Mouse (Mus musculus) embryo, embryonic 10 days (tissue): Measurements from ENCODE around the gene Tmtc2.

Source experiments
- DNase-seq: peaks from one replicate; pipeline ENCODE4 v3.0.0-alpha.2; 2015; ENCODE audit warnings: low spot score

The Tmtc2 gene

DNA sequence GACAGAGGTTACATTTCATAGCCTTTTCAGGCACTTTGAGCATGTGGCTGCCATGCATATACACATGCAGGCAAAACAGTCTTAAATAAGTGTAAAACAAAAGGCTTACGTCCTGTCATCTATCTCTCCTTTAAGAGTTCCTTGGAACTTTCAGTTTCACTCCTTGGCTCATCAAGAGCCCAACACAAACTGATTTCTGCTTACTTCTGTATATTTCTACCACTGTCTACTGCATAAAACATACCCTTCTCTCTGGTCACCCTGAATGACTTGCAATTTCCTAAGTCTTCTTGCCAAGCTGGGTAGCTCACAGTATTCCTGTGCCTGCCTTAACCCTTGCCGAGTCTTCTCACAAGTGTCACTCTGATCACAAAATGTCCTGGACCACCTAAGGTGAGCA, 26.2 kb downstream of the Tmtc2 start:
- no peak for DNase-seq

DNA sequence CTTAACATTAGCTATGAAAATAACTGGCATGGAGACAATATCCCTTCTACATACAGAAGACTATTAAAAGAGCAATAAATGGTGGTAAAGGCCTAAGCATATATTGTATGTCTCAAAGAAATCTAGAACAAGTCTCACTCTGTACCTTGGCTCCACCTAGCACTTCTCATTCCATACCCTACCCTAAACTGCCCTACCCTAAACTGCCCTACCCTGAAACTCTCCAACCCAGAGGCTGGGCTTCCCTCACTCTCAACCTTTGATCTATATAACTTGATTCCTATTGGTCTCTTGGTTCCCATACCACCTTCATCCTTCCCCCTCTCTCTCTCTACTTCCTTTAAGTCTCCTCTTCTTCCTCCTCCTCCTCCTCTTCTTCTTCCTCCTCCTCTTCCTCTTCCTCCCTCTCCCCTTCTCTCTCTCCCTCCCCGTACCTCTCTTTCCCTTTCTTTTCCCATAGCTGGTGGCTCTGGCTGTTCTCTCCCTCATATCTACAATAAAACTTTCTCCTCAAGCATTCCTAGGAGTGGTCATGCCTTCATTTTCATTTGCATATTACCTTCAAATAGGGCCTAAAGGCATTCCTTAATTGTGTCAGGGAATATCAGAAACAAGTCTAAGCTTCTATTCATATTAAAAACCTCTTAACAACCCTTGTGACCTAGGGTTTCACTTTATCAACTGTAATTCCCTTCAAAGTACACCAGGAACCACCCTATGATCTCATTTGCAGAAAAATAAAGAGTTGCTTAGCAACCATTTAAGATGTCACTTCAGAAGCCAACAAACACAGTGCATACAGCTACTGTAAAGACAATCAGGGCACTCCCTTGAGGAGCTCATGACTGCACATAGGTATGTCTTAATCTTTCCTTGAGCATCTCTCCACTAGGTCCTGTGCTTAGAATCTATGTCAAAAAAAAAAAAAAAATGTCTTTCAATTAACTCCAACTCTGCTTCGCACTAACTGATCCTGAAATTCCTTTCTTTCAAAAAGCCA, 29.9 kb downstream of the Tmtc2 start:
- no peak for DNase-seq

DNA sequence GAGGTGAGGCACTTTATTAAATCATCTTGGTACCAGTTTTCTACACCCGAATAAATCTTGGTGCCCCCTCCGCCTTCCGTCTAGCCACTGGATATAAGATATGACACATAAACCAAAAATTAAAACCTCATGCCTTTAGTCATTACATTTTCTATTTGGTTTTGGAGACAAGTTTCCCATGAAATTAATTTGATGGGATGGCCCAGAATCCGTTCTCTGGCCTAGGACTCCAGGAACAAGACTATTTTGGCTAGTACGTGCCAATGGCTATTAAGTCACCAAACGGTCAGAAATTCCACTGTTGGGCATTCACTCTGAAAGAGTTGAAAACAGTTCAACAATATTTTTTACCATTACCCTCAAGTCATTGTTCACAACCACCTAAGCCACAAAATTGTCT, 32.2 kb downstream of the Tmtc2 start:
- no peak for DNase-seq

DNA sequence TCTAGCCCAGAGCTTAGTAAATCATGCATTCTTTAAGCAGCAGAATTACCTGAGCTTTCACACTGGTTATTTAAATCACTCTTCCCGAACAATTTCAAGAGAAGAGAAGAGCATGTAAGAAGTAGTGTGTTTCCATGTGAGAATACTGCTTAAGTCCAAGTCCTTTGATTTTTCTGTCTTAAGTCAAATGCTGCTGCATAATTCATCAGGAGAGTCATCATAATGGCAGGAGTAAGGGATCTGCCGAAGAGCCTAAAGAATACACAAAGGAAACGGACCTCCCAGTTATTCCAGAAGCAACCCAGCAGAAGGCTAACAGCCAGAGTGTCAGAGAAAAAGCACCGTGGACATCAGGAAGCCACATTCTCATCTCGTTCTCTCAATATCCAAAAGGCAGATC, 34.6 kb downstream of the Tmtc2 start:
- no peak for DNase-seq

DNA sequence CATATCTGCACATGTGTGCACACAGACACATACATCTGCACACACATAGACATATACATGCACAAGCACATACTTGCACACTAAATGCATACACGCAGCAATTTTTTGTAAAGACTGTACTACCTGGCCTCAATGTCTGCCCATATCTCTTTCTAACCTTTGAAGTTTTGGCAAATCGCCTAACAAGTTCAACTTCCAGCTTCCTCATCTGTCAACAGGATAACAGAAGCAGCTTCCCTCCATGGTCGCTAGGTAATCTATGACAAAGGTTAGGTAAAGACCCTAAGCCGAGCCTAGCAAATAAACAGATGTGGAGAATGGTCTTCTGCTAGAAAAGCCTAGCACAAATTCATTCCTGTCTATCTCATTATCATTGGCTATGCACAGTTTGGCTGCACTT, 37.3 kb downstream of the Tmtc2 start:
- DNase-seq = no peak

DNA sequence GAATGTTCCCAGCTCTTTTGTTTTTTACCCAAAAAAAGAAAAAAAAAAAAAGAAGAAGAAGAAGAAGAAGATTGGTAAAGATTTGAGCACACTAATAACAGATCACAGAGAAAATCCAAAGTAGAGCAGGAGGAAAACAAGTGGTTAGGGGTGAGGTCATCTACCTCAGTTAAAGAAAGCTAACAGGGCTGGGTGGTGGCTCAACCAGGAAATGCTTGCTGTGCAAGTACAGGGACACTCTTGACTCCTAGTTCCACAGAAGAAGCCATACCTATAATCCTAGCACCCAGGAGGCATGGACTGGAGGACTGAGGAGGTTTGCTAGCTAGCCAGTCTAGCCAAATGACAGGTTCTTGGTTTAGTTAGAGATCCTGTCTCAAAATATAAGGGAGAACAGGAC, 38.4 kb downstream of the Tmtc2 start:
- no peak for DNase-seq

DNA sequence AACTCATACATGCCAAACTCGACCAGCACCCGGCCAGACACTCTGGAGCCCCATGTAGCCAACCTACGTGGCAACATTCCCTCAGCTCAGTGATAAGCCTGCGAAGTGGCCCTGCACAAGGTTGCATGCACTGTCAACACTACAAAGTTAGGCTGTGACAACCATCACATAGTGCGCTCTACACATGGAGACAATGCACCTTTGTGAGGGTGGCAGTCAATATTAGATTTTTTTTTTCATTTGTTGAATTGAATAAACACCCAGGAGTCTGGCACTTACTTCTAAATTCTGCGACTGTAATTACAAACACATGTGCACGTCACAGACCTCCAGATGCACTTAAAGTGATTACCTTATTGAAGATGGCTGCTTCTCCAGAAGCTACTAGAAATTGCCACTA, 41.5 kb downstream of the Tmtc2 start:
- peak; percentile 11 for DNase-seq

DNA sequence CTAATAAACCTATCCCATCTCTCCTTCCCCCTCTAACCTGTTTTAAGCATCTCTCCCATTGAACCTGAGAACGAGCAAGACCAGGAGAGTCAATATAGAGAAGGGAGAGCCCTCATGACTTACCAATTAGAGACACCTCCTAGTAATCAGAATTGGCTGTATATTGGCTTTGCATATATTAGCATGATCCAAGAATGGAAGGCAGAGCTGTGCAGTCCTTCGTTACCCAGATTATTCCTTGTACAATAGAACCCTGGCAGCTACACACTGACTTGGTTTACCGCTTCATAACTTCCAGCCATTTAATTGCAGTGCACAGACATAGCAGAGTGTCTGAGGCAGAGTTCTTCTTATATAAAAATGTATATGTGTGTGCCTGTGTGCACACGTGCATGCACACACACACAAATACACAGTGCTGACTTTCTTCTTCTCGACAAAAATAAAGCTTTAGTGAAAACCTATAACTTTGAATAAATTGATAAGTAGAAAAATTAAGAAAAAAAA, 42.2 kb downstream of the Tmtc2 start:
- DNase-seq = no peak

DNA sequence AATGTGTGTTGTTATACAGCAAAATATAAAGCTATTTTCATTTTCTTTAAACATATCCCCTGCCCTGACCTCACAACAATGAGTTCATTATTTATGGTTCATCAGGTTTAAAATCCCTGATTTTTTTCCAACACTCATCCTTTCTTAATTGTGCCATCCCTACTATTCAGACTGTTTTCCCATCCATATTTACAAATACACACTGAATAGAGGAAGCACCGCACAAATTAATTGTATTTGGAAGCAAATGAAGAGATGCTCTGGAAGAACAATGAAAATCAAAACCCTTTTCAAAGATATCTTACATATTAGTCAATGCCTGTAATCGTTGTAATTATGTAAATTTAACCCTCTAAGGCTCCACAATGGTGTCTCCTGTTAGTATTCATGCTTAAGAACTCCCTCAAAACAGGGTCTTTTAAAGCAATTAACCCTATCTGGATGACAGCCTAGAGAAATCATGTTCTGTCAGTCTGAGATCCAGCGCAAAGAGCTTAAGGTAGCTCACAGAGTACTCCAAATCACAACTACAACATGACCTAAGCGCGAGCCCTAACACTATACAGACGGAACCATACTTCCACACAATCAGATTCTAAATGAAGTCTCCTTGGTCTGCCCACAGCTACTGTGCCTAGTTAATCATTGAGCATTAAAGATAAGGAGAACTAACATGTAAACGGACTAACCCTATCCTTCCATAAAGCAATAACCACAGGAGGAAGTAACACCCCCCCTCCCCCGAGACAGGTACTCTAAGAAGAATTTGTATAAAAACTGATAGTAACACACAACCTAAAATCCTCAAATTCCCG, 43.0 kb downstream of the Tmtc2 start:
- no peak for DNase-seq

DNA sequence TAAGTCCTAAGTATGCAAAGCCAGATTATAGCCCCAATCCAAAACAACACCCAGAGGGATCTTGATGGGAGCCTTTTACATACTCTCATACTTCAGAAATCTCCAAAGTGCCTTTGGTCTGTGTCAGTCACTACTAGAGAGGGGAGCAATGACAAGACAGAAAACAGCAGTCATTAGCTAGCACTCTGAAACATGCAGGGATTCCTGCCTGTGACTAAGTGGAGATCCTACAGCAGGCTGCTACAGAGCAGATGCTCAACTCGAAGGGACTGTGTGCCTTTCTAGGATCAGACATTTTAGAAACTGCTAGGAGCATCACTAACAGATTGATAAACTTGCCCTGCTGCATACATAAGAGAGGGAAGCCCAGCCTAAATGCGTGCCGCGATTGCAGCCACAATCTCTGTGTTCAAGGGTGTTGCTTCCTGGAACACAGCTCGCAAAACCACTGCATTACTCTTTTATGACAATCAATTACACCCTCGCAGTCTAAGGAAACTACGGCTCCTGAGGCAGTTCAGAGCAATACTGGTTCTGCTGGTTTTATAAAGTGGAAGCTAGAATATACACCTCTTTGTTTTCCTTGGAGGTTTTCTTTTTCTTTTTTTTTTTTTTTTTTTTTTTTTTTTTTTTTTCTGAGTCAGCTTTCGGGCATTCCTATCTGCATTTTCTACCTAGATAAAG, 50.7 kb downstream of the Tmtc2 start:
- DNase-seq = no peak

DNA sequence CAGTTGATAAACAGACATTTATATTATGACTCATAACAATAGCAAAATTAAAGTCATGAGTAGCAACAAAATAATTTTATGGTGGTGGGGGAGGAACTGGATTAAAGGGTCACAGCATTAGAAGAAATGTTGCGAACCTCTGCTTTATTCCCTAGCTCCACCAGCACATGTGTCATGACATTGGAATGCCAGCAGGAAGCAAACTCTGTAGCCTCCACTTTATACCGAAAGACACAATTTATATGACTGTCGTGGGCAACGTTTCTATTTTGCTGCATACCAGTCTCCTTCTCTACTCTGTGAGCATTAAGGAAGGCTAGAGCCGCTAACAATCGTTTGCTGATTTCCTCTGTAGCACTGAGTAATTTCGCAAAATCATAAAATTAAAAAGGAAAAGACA, 51.8 kb downstream of the Tmtc2 start:
- DNase-seq = no peak

DNA sequence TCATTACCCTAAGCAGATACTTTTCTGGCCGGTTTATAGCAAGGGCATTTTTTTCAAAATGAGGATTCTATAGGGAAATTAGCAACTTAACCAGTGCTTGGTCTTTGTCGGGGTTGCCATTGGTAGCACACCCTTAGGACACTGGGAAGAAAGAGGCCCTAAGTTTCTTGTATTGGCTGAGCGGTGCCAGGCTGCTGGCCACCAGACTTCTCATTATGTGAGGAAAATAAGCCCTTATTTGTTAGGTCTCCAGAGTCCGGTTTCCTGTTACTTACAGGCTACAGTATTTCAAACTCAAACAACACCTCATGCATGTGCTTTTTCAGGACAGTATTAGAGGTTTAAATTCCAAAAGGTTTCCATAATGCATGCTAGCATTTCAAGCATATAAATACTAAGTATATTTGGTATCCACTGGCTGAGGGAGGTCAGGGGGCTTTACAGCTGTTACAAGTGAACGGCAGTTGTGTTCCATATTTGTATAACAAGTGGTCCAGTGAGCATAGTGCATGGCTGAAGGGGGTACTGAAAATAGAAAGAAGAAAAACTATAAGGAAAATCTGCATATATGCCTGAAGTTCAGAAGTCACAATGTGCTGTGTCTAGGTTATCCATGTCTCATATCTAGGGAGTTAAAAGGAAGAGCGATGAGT, 55.0 kb downstream of the Tmtc2 start:
- no peak for DNase-seq

DNA sequence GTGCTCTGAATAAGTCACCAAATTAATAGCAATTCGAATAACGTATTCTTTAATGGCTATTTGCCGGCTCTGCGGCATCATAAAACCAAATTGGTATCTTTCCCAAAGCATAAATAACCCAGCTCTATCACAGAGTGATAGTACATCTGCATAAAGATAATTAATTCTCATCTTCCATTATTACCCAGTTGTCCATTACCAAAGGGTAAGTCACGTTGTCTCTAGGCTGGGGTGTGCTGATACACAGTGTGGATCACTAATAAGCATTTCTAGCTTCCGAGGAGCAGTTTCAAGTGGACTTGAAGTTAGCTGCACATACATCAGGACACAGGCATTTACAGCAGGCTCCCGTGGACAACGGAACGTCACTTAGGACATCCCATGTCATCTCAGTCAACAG, 56.1 kb downstream of the Tmtc2 start:
- no peak for DNase-seq

DNA sequence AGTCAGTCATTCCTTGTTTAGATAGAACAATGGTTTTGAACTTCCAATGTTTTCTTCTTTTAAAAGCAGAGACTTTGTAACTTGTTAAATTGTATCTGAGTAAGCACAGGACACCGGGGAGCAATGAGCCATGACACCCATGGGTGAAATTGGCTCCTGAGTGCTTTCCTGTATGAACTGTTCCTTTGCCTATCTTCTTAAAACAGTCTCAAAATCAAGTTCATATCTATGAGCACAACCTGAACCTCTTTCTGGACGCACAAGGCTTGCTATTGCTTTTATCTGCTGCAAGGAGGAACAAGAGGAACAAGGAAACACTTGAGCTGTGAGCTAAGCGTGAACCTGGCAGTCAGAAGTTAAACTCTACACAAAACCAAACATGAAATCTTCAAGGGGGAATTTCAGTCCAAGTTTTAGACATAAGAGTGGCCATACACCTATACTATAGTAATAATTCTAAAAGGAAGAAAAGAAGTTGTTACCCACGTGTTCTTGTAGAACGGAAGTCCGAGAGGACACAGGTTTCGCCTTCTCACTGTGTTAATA, 60.4 kb downstream of the Tmtc2 start:
- no peak for DNase-seq

DNA sequence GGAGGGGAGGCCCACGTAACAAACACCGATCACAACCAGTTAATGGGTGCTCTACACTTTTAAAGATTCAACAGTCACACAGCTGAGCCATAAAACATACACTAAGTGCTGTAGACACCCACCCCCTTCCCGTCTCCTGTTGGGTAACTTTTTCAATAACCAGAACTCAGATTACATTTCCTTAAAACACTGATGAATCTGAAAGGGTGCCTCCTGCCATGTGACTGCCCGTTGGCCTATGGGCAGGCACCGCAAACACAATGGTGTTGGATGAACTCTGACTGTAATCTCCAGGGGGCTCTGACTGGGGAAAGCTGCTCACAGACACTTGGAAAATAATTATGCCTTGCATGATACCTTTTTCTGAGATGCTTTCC, 64.4 kb downstream of the Tmtc2 start:
- DNase-seq = no peak

DNA sequence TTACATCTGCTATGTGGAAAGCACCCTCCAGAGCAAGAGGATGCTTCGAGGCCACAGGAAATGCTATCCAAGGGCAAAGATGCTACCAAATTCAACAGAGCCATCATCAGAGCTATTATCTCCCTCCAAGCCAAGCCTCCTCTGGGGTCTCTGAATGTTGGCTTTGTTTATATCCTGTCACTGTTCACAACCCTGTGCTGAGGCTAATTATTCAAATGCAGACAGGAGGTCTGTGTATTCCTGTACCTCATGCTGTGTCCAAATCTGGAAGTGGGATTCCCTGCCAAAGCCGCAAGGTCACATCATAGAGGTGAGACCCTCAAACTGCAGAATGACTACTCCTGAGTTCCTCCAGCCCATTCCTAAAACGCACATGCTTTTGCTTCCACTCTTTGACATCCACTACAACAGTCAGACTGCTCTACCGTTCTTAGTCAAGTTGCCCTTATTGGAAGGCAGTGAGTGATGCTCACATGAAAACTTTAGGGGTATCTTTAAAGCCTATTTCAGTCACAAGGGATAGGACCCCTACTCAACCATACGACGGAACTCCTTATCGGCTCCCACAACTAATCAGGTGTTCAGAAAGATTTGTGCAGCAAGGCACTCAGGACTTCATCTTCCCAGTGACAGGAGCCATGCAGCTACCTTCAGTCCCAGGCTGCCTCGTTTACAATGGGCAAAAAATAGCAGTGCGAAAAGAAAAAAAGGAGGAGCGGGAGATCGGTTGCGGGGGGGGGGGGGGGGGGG, 64.9 kb downstream of the Tmtc2 start:
- DNase-seq = no peak

DNA sequence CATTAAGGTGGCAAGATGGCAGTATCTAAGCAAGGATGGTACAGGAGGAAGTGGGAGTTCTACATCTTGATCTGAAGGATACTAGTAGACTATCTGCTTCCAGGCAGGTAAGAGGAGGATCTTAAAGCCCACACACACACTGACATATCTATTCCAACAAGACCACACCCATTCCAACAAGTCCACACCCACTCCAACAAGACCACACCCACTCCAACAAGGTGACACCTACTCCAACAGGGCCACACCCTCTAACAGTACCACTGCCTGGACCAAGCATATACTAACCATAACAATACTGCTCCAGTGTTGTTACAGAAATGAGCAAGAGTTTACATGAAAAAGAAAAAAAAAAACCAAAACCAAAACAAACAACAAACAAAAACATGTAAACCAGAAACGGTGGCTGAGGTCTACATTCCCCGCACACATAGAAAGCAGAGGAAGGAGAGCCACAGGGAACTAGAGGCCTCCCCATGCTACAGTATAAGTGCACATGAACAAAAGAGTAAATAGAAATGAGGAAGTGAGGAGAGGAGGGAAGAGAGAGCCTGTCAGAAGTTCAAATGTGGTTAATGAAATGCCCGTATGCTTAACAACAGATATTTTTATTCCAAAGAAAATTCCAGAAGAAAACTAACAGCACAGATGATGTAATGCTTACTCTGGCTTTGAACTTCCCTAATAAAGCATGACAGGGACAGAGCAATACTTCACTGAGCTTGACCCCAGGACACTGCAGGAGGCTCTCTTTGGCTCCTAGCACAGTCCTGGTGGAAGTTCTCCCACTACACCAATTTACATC, 66.1 kb downstream of the Tmtc2 start:
- DNase-seq = no peak

DNA sequence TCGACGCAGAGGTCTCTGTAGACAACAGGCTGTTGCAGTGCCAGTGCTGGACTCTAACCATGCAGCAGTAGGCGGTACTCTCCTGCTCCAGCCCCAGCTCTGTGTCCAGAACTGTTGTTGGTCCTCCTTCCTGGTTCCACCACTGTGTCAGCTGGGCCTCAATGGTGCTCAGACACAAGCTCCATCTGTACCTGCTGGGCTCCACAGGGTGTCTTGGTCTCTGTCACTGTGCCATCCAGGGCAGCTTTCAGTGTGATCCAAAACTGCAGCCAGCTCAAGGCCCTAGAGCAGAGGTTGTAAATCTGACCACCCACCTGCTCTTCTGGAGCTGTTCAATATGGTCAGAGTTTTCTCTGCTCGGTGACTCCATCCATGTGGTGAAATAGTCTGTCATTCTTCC, 68.2 kb downstream of the Tmtc2 start:
- DNase-seq = no peak

DNA sequence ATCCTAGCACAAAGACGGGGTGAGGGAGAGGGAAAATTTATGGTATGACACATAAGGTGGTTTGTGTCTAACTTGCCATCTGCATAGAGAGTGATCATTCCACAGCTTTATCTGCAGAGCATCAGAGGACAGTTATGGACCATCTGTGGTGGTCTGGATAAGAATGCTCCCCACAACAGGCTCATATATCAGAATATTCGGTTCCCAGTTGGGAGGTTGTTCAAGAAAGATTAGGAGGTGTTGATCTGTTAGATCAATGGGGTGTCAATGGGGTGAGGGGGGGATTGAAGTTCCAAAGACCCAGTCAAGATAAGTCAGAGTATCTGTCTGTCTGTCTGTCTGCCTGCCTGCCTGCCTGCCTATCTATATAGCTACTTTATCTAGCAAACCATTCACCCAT, 69.8 kb downstream of the Tmtc2 start:
- no peak for DNase-seq

DNA sequence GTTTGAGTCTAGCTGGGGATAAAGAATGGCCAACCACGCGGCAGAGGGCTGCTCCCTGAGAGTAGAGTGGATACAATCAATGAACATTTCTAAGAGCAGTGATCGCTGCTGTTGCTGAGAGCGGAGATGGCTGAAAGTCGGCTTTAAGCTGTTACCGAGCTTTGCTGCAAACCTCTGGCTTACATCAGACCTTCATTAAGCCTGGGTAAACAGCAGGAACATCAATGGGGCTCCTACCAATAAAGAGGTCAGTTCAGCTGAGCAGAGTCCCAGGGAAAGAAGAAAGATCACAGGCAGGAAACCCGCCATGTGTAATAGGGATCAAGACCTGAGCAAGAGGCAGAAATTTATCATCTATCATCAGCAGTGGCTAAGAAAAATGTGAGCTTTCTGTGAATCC, 72.5 kb downstream of the Tmtc2 start:
- no peak for DNase-seq
